Mouse (Mus musculus): ENCODE data around the gene Il4ra. TPM values are rescaled to one million over a fixed set of nuclear protein-coding genes. Genes with fewer than 3 reads are reported as not detected.

Gene Il4ra
- total RNA-seq, 2 experiments from 2014 or later: 7.3 to 9.6 TPM

- no peak for DNase-seq (ENCODE audit: extremely low spot score in 1 of 2, low spot score in 2 of 2)
- no peak for TF ChIP-seq CTCF (IDR thresholded peaks at IDR 0.05)
- no peak overlapping the region for H3K4me3 ChIP-seq
- intact Hi-C loops (cut with DNase I): no loop called here
- no peak overlapping the region for H3K27ac ChIP-seq
These were observed 44.5 kb downstream of the Il4ra start for GRCm38 (mm10) chr7:125596406-125596805.

- Histone ChIP-seq H3K4me3 (no peak overlapping the region), H3K27ac (no peak overlapping the region)
- TF ChIP-seq CTCF (IDR thresholded peaks at IDR 0.05): no peak
- no peak for DNase-seq (ENCODE audit: extremely low spot score in 1 of 2, low spot score in 2 of 2)
- intact Hi-C loops (cut with DNase I): no loop called here
These were observed 45.2 kb downstream of the Il4ra start for GRCm38 (mm10) chr7:125597083-125597482.

- no peak for TF ChIP-seq CTCF (IDR thresholded peaks at IDR 0.05)
- intact Hi-C loops (cut with DNase I): no loop called here
These were observed 45.8 kb downstream of the Il4ra start for GRCm38 (mm10) chr7:125597516-125598347.

DNA sequence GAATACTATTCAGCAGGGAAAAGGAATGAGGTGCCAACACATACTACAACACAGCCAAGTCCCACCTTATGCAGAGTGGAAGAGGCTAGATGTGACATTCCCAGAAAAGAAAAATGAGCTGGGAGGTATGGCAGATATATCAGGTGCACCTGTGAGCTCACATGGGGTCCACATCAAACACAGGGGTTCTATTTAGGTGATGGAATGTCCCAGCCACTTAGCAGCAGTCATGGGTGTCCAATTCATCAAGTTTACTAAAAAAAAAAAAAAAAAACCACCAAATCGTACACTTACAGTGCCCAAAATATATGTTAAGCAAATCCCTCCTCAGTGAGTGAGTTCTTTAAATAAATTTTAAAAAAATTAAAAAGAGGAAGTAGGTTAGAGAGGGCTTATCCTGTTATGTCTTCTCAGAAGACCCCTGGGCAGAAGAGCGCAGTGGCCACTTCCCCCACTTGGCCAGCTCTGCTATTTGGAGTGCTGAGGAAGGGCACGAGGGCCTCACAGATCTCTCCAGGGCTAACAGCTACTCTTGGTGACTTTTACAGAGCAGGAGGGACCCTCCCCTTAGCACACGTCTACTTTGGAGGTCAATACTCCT lies 47.6 kb downstream of the Il4ra start:
- intact Hi-C loops (cut with DNase I): no loop called here
- TF ChIP-seq CTCF (IDR thresholded peaks at IDR 0.05): no peak
- no peak for DNase-seq (ENCODE audit: extremely low spot score in 1 of 2, low spot score in 2 of 2)
- Histone ChIP-seq H3K4me3 (no peak overlapping the region), H3K27ac (no peak overlapping the region)

More at GRCm38 (mm10) chr7:125597516-125598347, 45.8 kb downstream of the Il4ra start:
- no peak for DNase-seq (ENCODE audit: extremely low spot score in 1 of 2, low spot score in 2 of 2)
- Histone ChIP-seq H3K4me3 (no peak overlapping the region), H3K27ac (no peak overlapping the region)

DNA sequence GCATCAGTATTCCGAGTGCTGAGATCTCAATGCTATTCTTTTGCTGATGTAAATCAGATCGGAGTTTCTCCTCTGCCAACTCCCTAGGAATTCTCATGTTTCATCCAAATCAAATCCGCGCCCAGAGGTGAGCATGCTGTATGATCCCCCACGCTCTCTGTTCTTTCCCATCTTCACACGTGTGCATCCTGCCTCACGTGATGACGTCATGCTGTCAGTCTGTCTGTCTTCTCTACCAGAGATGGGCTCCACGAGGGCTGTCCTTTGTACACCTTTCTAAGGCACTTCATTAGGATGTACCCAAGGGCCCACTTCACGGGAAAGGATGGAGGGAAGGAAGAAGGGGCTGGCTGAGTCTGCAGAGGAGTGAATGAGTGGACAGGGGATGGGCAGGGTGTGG lies 48.2 kb downstream of the Il4ra start:
- Histone ChIP-seq H3K4me3 (no peak overlapping the region), H3K27ac (no peak overlapping the region)
- TF ChIP-seq CTCF (IDR thresholded peaks at IDR 0.05): no peak
- no peak for DNase-seq (ENCODE audit: extremely low spot score in 1 of 2, low spot score in 2 of 2)
- intact Hi-C loops (cut with DNase I): no loop called here

DNA sequence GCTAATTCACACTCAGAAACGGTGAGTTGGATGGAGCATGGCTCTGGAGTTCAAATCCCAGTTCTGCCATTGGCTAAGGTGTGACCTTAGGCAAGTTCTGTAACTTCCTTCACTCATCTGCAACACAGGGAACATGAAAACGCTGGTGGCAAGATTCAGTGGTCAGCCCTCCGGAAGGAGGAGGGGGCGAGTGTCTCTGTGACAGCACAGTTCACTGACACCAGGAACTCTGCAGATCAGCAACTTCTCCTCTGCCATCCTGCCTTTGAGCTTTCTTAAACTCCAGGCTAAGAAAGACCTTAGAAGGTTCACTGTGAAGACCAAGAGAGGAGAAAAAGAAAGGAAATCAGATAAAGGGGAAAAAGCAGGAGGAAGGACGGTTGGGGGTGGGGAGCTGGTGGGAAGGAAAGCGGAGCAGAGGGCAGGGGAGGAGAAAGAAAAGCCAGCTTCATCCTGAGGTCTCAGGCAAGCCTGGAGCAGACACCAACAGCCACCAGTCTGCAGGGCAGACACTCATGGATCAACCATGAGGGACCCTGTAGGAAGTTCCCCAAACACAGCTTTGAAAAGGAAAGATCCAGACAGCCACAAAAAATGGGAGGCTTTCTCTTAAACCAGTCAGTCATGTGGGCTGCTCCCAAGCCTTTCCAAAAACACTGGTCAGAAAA lies 48.8 kb downstream of the Il4ra start:
- no peak for TF ChIP-seq CTCF (IDR thresholded peaks at IDR 0.05)
- Histone ChIP-seq H3K4me3 (no peak overlapping the region), H3K27ac (no peak overlapping the region)
- no peak for DNase-seq (ENCODE audit: extremely low spot score in 1 of 2, low spot score in 2 of 2)
- intact Hi-C loops (cut with DNase I): no loop called here

DNA sequence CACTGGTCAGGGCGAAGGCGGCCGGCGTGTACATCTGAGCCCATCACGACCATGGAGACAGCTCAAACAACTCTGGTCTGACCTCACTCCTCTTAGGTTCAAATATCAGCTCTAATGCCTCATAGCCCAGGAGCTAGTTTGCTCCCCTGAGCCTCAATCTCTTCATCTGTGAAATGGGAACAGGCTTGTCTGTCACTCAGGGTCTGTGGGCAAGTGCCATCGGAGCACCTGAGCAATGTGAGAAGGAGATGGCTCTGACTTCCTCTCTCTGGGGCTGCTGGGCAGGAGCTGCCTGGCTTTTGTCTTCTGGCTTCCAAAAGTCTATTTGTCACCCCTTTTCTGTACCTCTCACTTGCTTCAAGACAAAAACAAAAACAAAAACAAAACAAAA lies 49.4 kb downstream of the Il4ra start:
- no peak for DNase-seq (ENCODE audit: extremely low spot score in 1 of 2, low spot score in 2 of 2)
- intact Hi-C loops (cut with DNase I): no loop called here
- H3K27ac ChIP-seq: no peak overlapping the region
- H3K4me3 ChIP-seq: no peak overlapping the region
- no peak for TF ChIP-seq CTCF (IDR thresholded peaks at IDR 0.05)

DNA sequence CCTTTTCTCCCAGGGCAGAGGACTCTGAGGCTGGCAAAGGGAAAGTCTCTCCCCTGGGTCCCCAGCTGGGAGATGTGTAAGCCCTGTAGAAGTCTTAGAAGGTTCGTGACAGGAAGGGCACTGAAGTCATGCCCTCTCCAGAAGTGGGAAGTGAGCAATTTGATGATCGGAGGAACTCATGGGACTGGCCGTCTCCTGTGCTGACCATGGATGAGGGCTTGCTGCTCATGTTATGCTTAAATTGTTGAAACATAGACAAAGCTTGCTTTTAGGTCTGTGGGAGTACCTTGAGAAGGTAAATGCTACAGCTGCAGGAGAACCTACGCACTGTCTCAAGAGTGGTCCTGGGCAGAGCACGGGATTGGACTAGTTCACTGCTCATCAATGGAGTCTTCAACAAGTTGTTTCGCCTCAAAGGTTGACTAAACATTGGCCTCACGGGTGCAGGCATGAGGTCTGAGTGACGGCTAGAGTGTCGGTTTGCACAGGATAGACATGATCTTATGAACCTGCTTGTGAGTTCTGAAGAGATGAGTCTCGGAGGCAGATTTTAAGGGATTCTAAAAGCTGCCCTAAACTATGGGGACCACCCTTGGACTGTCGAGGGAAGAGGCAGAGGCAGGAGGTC lies 50.0 kb downstream of the Il4ra start:
- no peak for TF ChIP-seq CTCF (IDR thresholded peaks at IDR 0.05)
- no peak for DNase-seq (ENCODE audit: extremely low spot score in 1 of 2, low spot score in 2 of 2)
- Histone ChIP-seq H3K27ac (no peak overlapping the region), H3K4me3 (no peak overlapping the region)
- intact Hi-C loops (cut with DNase I): no loop called here

DNA sequence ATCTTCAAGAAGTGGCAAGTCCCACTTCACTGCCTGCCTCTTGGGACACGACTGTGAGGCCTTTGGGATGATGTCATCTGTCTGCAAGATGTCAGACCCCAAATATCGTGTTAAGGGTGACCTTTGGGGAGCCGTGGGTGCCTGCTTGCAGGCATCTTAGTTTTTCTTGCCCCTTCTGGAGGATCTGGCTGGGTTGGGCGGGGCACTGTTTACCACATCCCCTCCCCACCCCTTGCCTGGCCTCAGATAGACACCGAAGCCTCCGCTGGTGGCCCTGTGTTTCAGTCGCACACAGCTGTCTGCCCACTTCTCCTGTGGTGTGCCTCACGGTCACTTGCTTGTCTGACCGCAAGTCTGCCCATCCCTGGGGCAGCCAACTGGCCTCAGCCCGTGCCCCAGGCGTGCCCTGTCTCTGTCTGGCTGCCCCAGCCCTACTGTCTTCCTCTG lies 51.3 kb downstream of the Il4ra start, which contains the start of gene Il21r:
TSS of gene Il21r (plus strand) at position 245 of the 447 bp plus-strand sequence.
- no peak for TF ChIP-seq CTCF (IDR thresholded peaks at IDR 0.05)
- peak in 1 of 2 experiments; percentile 17 for DNase-seq (ENCODE audit: extremely low spot score in 1 of 2, low spot score in 2 of 2)
- H3K27ac ChIP-seq: no peak within 1 kb of the TSS
- H3K4me3 ChIP-seq: no peak within 1 kb of the TSS
- intact Hi-C loops (cut with DNase I): no loop called here

- no peak for DNase-seq (ENCODE audit: extremely low spot score in 1 of 2, low spot score in 2 of 2)
- TF ChIP-seq CTCF (IDR thresholded peaks at IDR 0.05): no peak
These were observed 52.7 kb downstream of the Il4ra start for GRCm38 (mm10) chr7:125604362-125605319.

GRCm38 (mm10) chr7:125605725-125606139 lies 53.8 kb downstream of the Il4ra start:
- no peak for TF ChIP-seq CTCF (IDR thresholded peaks at IDR 0.05)

More at GRCm38 (mm10) chr7:125604362-125605319, 52.7 kb downstream of the Il4ra start:
- Histone ChIP-seq H3K27ac (no peak overlapping the region), H3K4me3 (no peak overlapping the region)
- intact Hi-C loops (cut with DNase I): no loop called here

More at GRCm38 (mm10) chr7:125605725-125606139, 53.8 kb downstream of the Il4ra start:
- DNase-seq (ENCODE audit: extremely low spot score in 1 of 2, low spot score in 2 of 2): no peak
- Histone ChIP-seq H3K4me3 (no peak overlapping the region), H3K27ac (no peak overlapping the region)
- intact Hi-C loops (cut with DNase I): no loop called here

Measured in left cerebral cortex, adult 2 months (tissue).